Mouse (Mus musculus): ENCODE results near the gene Onecut1.

DNA sequence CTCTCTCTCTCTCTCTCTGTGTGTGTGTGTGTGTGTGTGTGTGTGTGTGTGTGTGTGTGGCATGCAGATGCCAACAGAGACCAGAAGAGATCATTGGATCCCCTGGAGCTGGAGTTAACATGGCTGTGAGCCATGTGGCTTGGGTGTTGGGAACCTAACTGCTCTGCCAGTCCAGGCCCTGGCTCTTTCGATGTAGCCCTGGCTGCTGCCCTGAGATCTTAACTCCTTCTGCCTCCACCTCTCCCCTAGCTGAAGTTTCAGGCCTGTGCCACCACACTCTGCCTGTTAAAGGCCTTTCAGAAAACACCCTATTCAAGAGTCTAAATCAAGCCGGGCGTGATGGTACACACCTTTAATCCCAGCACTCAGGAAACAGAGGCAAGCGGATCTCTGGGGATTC is 49.7 kb downstream of the Onecut1 start:
- TF ChIP-seq RAD21 (IDR thresholded peaks at IDR 0.05; ENCODE audit: low read depth, low read length) = no peak
- no peak for TF ChIP-seq USF2 (IDR thresholded peaks at IDR 0.05; ENCODE audit: borderline replicate concordance in 1 of 2, insufficient read depth in 1 of 2, low read depth in 1 of 2, low read length in 2 of 2)
- no peak for TF ChIP-seq CTCF (IDR thresholded peaks at IDR 0.05 in 2 of 3, conservative IDR thresholded peaks at IDR 0.05 in 1 of 3; ENCODE audit: control insufficient read depth in 1 of 3, insufficient read depth in 1 of 3, low read depth in 2 of 3, low read length in 3 of 3, poor library complexity in 1 of 3, severe bottlenecking in 1 of 3)
- TF ChIP-seq HCFC1 (IDR thresholded peaks at IDR 0.05; ENCODE audit: low read depth, low read length) = no peak
- no peak for TF ChIP-seq RCOR1 (IDR thresholded peaks at IDR 0.05; ENCODE audit: low read depth, low read length)
- TF ChIP-seq MAX (IDR thresholded peaks at IDR 0.05; ENCODE audit: low read length) = no peak
- TF ChIP-seq E2F4 (IDR thresholded peaks at IDR 0.05; ENCODE audit: borderline replicate concordance, low read depth, low read length) = no peak
- TF ChIP-seq MAFK (IDR thresholded peaks at IDR 0.05; ENCODE audit: borderline replicate concordance, low read depth, low read length) = no peak
- TF ChIP-seq POLR2A (IDR thresholded peaks at IDR 0.05; ENCODE audit: control insufficient read depth in 1 of 2, insufficient read depth in 1 of 2, low read depth in 1 of 2, low read length in 2 of 2, poor library complexity in 1 of 2) = no peak
- no peak for TF ChIP-seq ZMIZ1 (IDR thresholded peaks at IDR 0.05; ENCODE audit: low read depth, low read length)
- TF ChIP-seq ZNF384 (IDR thresholded peaks at IDR 0.05; ENCODE audit: low read depth, low read length) = no peak
- no peak for TF ChIP-seq USF1 (IDR thresholded peaks at IDR 0.05; ENCODE audit: low read depth, low read length)

All from MEL (cell line).